ENCODE assay signal across 8 mouse cellular contexts in genomic region chr5:135118589-135119081, GRCm38 (mm10). TPM values are rescaled to one million over a fixed set of nuclear protein-coding genes. Genes with fewer than 3 reads are reported as not detected.
DNase-seq lines count a peak whose midpoint lies in the region; ATAC-seq and TF ChIP-seq lines count a peak whose summit lies in the region.

No protein-coding gene starts in this region.

- WGBS in forebrain, embryonic 11.5 days = 31% methylated on average over 6 of the region's 6 CpGs
- WGBS in forebrain, embryonic 16.5 days = 24% methylated on average over 6 of the region's 6 CpGs
- 7% methylated on average over 6 of the region's 6 CpGs for WGBS in stomach, embryonic 14.5 days

- TF ChIP-seq CTCF in embryonic fibroblast, embryonic 13.5 days (IDR thresholded peaks at IDR 0.05; ENCODE audit: borderline replicate concordance, insufficient read depth, low read length) = peak; percentile 81; the same call in 1 of the 2 replicates

- ATAC-seq in forebrain, embryonic 11.5 days (replicated peaks; ENCODE audit: low FRiP score) = no peak
- ATAC-seq in forebrain, embryonic 16.5 days = no peak
- ATAC-seq in megakaryocyte-erythroid progenitor cell, adult 5-6 weeks (replicated peaks; ENCODE audit: low FRiP score, low TSS enrichment, poor library complexity, severe bottlenecking) = peak; percentile 55
- peak; percentile 90 for ATAC-seq in stomach, embryonic 14.5 days (ENCODE audit: insufficient number of reproducible peaks, insufficient read depth, low FRiP score, low read depth)

- no peak overlapping the region for H3K27ac ChIP-seq in forebrain, embryonic 11.5 days (ENCODE audit: low read depth, low read length)
- H3K27ac ChIP-seq in forebrain, embryonic 16.5 days (ENCODE audit: low read length) = no peak overlapping the region
- no peak overlapping the region for H3K27ac ChIP-seq in embryonic fibroblast, embryonic 13.5 days (ENCODE audit: insufficient read depth, low read length)
- no peak overlapping the region for H3K27ac ChIP-seq in stomach, embryonic 14.5 days (ENCODE audit: low read length)

- H3K4me1 ChIP-seq in forebrain, embryonic 11.5 days (replicated peaks; ENCODE audit: control insufficient read depth, insufficient read depth, low read length) = no peaks in the 10 kb centered on the region
- H3K4me1 ChIP-seq in forebrain, embryonic 16.5 days (replicated peaks; ENCODE audit: control insufficient read depth, insufficient read depth, low read length) = no peaks in the 10 kb centered on the region
- no peaks in the 10 kb centered on the region for H3K4me1 ChIP-seq in embryonic fibroblast, embryonic 13.5 days (ENCODE audit: control insufficient read depth, insufficient read depth, low read length)
- H3K4me1 ChIP-seq in stomach, embryonic 14.5 days (ENCODE audit: control insufficient read depth, insufficient read depth, low read length) = no peaks in the 10 kb centered on the region; the same call in 1 of the 2 replicates

- no peak overlapping the region for H3K9ac ChIP-seq in forebrain, embryonic 11.5 days (ENCODE audit: low read length)
- H3K9ac ChIP-seq in forebrain, embryonic 16.5 days (replicated peaks; ENCODE audit: low read depth, low read length) = no peak overlapping the region
- H3K9ac ChIP-seq in stomach, embryonic 14.5 days (replicated peaks; ENCODE audit: low read depth, low read length) = no peak overlapping the region

- intact Hi-C loops in heart, postnatal 25 days (cut with DNase I) = loop anchor here (1.0 to 10.0 kb wide), 3 partner anchors 74 to 246 kb away; partner anchors contain the start of gene Nsun5
- intact Hi-C loops in left cerebral cortex, postnatal 14 days (cut with DNase I) = loop anchor here (2.0 kb wide), 1 partner anchor 72 kb away; no protein-coding TSS in a partner anchor

- no peaks in the 10 kb centered on the region for H3K36me3 ChIP-seq in forebrain, embryonic 11.5 days (ENCODE audit: control insufficient read depth, insufficient read depth, low read length)
- no peaks in the 10 kb centered on the region for H3K36me3 ChIP-seq in forebrain, embryonic 16.5 days (ENCODE audit: control insufficient read depth, insufficient read depth)
- H3K36me3 ChIP-seq in stomach, embryonic 14.5 days (ENCODE audit: control insufficient read depth, insufficient read depth, low read length) = no peaks in the 10 kb centered on the region

- TF ChIP-seq POLR2A in embryonic fibroblast, embryonic 13.5 days (IDR thresholded peaks at IDR 0.05; ENCODE audit: low read depth, low read length) = no peak

- peak; percentile 75 for DNase-seq in forebrain, embryonic 11.5 days (ENCODE audit: low spot score)
- peak; percentile 71 to 79 for DNase-seq in adrenal gland, postnatal 36 days
- DNase-seq in heart, postnatal 25 days (ENCODE audit: low spot score) = peak; percentile 36
- peak; percentile 47 to 49 for DNase-seq in left cerebral cortex, postnatal 14 days (ENCODE audit: low spot score in 2 of 2)

- H3K27me3 ChIP-seq in forebrain, embryonic 11.5 days (ENCODE audit: control insufficient read depth, insufficient read depth, low read length) = no peaks in the 10 kb centered on the region; the same call in 1 of the 2 replicates
- H3K27me3 ChIP-seq in forebrain, embryonic 16.5 days (replicated peaks; ENCODE audit: control insufficient read depth, insufficient read depth, low read length) = no peaks in the 10 kb centered on the region
- peaks cover 3% of the 10 kb centered on the region; the same call in 1 of the 2 replicates for H3K27me3 ChIP-seq in stomach, embryonic 14.5 days (ENCODE audit: control insufficient read depth, insufficient read depth, low read length)

- no peak overlapping the region for H3K4me3 ChIP-seq in forebrain, embryonic 11.5 days (ENCODE audit: low read depth, low read length)
- H3K4me3 ChIP-seq in forebrain, embryonic 16.5 days (replicated peaks; ENCODE audit: low read length) = no peak overlapping the region
- no peak overlapping the region for H3K4me3 ChIP-seq in embryonic fibroblast, embryonic 13.5 days (ENCODE audit: insufficient read depth, low read length)
- H3K4me3 ChIP-seq in stomach, embryonic 14.5 days (ENCODE audit: low read depth, low read length) = no peak overlapping the region

- no peak overlapping the region for H3K4me2 ChIP-seq in forebrain, embryonic 11.5 days (ENCODE audit: low read depth, low read length, severe bottlenecking)
- no peak overlapping the region for H3K4me2 ChIP-seq in forebrain, embryonic 16.5 days (ENCODE audit: low read length)
- no peak overlapping the region for H3K4me2 ChIP-seq in stomach, embryonic 14.5 days (replicated peaks; ENCODE audit: low read depth, low read length)

- H3K9me3 ChIP-seq in forebrain, embryonic 11.5 days (ENCODE audit: control insufficient read depth, low read length) = no peaks in the 10 kb centered on the region
- no peaks in the 10 kb centered on the region for H3K9me3 ChIP-seq in forebrain, embryonic 16.5 days (ENCODE audit: control insufficient read depth, low read length)
- no peaks in the 10 kb centered on the region for H3K9me3 ChIP-seq in stomach, embryonic 14.5 days (ENCODE audit: control insufficient read depth, low read depth, low read length)

RNA-seq across cellular contexts. Expression of gene Mlxipl, which starts 28.9 kb away (rescaled TPM):
- polyA plus RNA-seq in forebrain, embryonic 11.5 days (2014; fragmentation: Nextera tagmentation; extraction: Ambion mirVana) = 2.4 and 3.1 TPM in 2 replicates
- 0.68 and 0.76 TPM in 2 replicates for polyA plus RNA-seq in forebrain, embryonic 16.5 days (2015; fragmentation: Nextera tagmentation; extraction: Ambion mirVana)
- 10 to 100 TPM; 47.4 to 73.6 TPM for total RNA-seq in adrenal gland, postnatal 36 days (2021)
- not detected in 2 replicates for polyA plus RNA-seq in embryonic fibroblast, embryonic 13.5 days (2011; ENCODE audit: insufficient read length, low read depth, missing spikeins)
- 10 to 100 TPM; 25.3 to 25.5 TPM for total RNA-seq in heart, postnatal 25 days (2021)
- total RNA-seq in left cerebral cortex, postnatal 14 days (2021) = 1 to 10 TPM; 4.0 to 4.5 TPM
- not detected in 2 replicates for total RNA-seq in megakaryocyte-erythroid progenitor cell, adult 5-6 weeks (2014; fragmentation: Nextera tagmentation)
- total RNA-seq in megakaryocyte-erythroid progenitor cell, adult 5-6 weeks (2017) = not detected in 2 replicates
- polyA plus RNA-seq in stomach, embryonic 14.5 days (2014; fragmentation: Nextera tagmentation; extraction: Ambion mirVana) = 2.7 and 3.6 TPM in 2 replicates

RNA-seq across cellular contexts. Expression of gene Tbl2, which starts 30.8 kb away (rescaled TPM):
- polyA plus RNA-seq in forebrain, embryonic 11.5 days (2014; fragmentation: Nextera tagmentation; extraction: Ambion mirVana) = 24.5 and 25.8 TPM in 2 replicates
- 19.2 and 22.0 TPM in 2 replicates for polyA plus RNA-seq in forebrain, embryonic 16.5 days (2015; fragmentation: Nextera tagmentation; extraction: Ambion mirVana)
- total RNA-seq in adrenal gland, postnatal 36 days (2021) = 10 to 100 TPM; 28.9 to 40.9 TPM
- polyA plus RNA-seq in embryonic fibroblast, embryonic 13.5 days (2011; ENCODE audit: insufficient read length, low read depth, missing spikeins) = 17.4 and 24.9 TPM in 2 replicates
- 10 to 100 TPM; 11.2 to 14.6 TPM for total RNA-seq in heart, postnatal 25 days (2021)
- 10 to 100 TPM; 28.1 to 28.2 TPM for total RNA-seq in left cerebral cortex, postnatal 14 days (2021)
- total RNA-seq in megakaryocyte-erythroid progenitor cell, adult 5-6 weeks (2014; fragmentation: Nextera tagmentation) = 11.6 and 13.3 TPM in 2 replicates
- 19.8 and 20.4 TPM in 2 replicates for total RNA-seq in megakaryocyte-erythroid progenitor cell, adult 5-6 weeks (2017)
- polyA plus RNA-seq in stomach, embryonic 14.5 days (2014; fragmentation: Nextera tagmentation; extraction: Ambion mirVana) = 24.8 and 28.5 TPM in 2 replicates

RNA-seq across cellular contexts. Expression of gene Vps37d, which starts 40.6 kb away (rescaled TPM):
- polyA plus RNA-seq in forebrain, embryonic 11.5 days (2014; fragmentation: Nextera tagmentation; extraction: Ambion mirVana) = 13.3 and 14.2 TPM in 2 replicates
- 27.2 and 27.7 TPM in 2 replicates for polyA plus RNA-seq in forebrain, embryonic 16.5 days (2015; fragmentation: Nextera tagmentation; extraction: Ambion mirVana)
- 1 to 10 TPM; 1.8 to 3.7 TPM for total RNA-seq in adrenal gland, postnatal 36 days (2021)
- 3.0 and 4.0 TPM in 2 replicates for polyA plus RNA-seq in embryonic fibroblast, embryonic 13.5 days (2011; ENCODE audit: insufficient read length, low read depth, missing spikeins)
- under 1 TPM; 0.53 to 0.60 TPM for total RNA-seq in heart, postnatal 25 days (2021)
- 10 to 100 TPM; 23.6 to 30.9 TPM for total RNA-seq in left cerebral cortex, postnatal 14 days (2021)
- not detected in 2 replicates for total RNA-seq in megakaryocyte-erythroid progenitor cell, adult 5-6 weeks (2014; fragmentation: Nextera tagmentation)
- 0.38 TPM in 1 of 2 replicates, not detected in the other for total RNA-seq in megakaryocyte-erythroid progenitor cell, adult 5-6 weeks (2017)
- 7.2 and 7.7 TPM in 2 replicates for polyA plus RNA-seq in stomach, embryonic 14.5 days (2014; fragmentation: Nextera tagmentation; extraction: Ambion mirVana)

RNA-seq across cellular contexts. Expression of gene Bcl7b, which starts 49.4 kb away (rescaled TPM):
- 43.8 and 46.8 TPM in 2 replicates for polyA plus RNA-seq in forebrain, embryonic 11.5 days (2014; fragmentation: Nextera tagmentation; extraction: Ambion mirVana)
- polyA plus RNA-seq in forebrain, embryonic 16.5 days (2015; fragmentation: Nextera tagmentation; extraction: Ambion mirVana) = 49.7 and 53.9 TPM in 2 replicates
- 10 to 100 TPM; 72.6 to 77.5 TPM for total RNA-seq in adrenal gland, postnatal 36 days (2021)
- 31.0 and 41.7 TPM in 2 replicates for polyA plus RNA-seq in embryonic fibroblast, embryonic 13.5 days (2011; ENCODE audit: insufficient read length, low read depth, missing spikeins)
- total RNA-seq in heart, postnatal 25 days (2021) = 10 to 100 TPM; 35.1 to 35.2 TPM
- 10 to 100 TPM; 41.5 to 44.9 TPM for total RNA-seq in left cerebral cortex, postnatal 14 days (2021)
- total RNA-seq in megakaryocyte-erythroid progenitor cell, adult 5-6 weeks (2014; fragmentation: Nextera tagmentation) = 37.2 and 48.3 TPM in 2 replicates
- 25.1 and 33.3 TPM in 2 replicates for total RNA-seq in megakaryocyte-erythroid progenitor cell, adult 5-6 weeks (2017)
- polyA plus RNA-seq in stomach, embryonic 14.5 days (2014; fragmentation: Nextera tagmentation; extraction: Ambion mirVana) = 45.1 and 48.9 TPM in 2 replicates

RNA-seq across cellular contexts. Expression of gene Bud23, which starts 53.9 kb away (rescaled TPM):
- polyA plus RNA-seq in forebrain, embryonic 11.5 days (2014; fragmentation: Nextera tagmentation; extraction: Ambion mirVana) = 142 and 148 TPM in 2 replicates
- 81.9 and 96.3 TPM in 2 replicates for polyA plus RNA-seq in forebrain, embryonic 16.5 days (2015; fragmentation: Nextera tagmentation; extraction: Ambion mirVana)
- 10 to 100 TPM; 51.7 to 57.7 TPM for total RNA-seq in adrenal gland, postnatal 36 days (2021)
- polyA plus RNA-seq in embryonic fibroblast, embryonic 13.5 days (2011; ENCODE audit: insufficient read length, low read depth, missing spikeins) = 38.0 and 49.6 TPM in 2 replicates
- 10 to 100 TPM; 22.3 to 22.7 TPM for total RNA-seq in heart, postnatal 25 days (2021)
- total RNA-seq in left cerebral cortex, postnatal 14 days (2021) = 10 to 100 TPM; 34.0 to 55.7 TPM
- 93.5 and 138 TPM in 2 replicates for total RNA-seq in megakaryocyte-erythroid progenitor cell, adult 5-6 weeks (2014; fragmentation: Nextera tagmentation)
- 68.0 and 104 TPM in 2 replicates for total RNA-seq in megakaryocyte-erythroid progenitor cell, adult 5-6 weeks (2017)
- polyA plus RNA-seq in stomach, embryonic 14.5 days (2014; fragmentation: Nextera tagmentation; extraction: Ambion mirVana) = 95.2 and 99.0 TPM in 2 replicates

Comparison
In these comparisons a context has a peak if more than half of its experiments do, and no peak if none do; other contexts are left out.
1. ATAC-seq: peak in megakaryocyte-erythroid progenitor cell, adult 5-6 weeks (single experiment) and stomach, embryonic 14.5 days (single experiment); none in forebrain, embryonic 11.5 days (single experiment) and forebrain, embryonic 16.5 days (single experiment).
2. RNA of gene Mlxipl, which starts 28.9 kb away (total RNA-seq): 47.4 to 73.6 TPM in adrenal gland, postnatal 36 days, 25.3 to 25.5 TPM in heart, postnatal 25 days and 4.0 to 4.5 TPM in left cerebral cortex, postnatal 14 days; not detected in megakaryocyte-erythroid progenitor cell, adult 5-6 weeks; every median in the first group is over 4 times any median in the second.
3. RNA of gene Vps37d, which starts 40.6 kb away (total RNA-seq): 23.6 to 30.9 TPM in left cerebral cortex, postnatal 14 days; 1.8 to 3.7 TPM in adrenal gland, postnatal 36 days, 0.53 to 0.60 TPM in heart, postnatal 25 days and 0.38 TPM in megakaryocyte-erythroid progenitor cell, adult 5-6 weeks; every median in the first group is over 4 times any median in the second.
4. Peak in every context shown above with its lines, with median percentiles within 50 percentile points of each other: DNase-seq.